Mouse (Mus musculus): ENCODE measurements at regions not wholly inside any gene's neighbourhood (a gene's known extent, or its start where the extent isn't known, plus 50 kb on each side); places are given as distances from the start of the nearest gene placed in this dataset.

GRCm38 (mm10) chr10:44939403-44939802 is 127.6 kb upstream of the Prep start:
- DNase-seq: no peak

- no peak for DNase-seq
Observed at GRCm38 (mm10) chr10:44936976-44937500, 130.0 kb upstream of the Prep start.

GRCm38 (mm10) chr10:44930796-44931195 is 136.2 kb upstream of the Prep start:
- DNase-seq: no peak

GRCm38 (mm10) chr10:44913751-44914388 is 153.1 kb upstream of the Prep start:
- DNase-seq: no peak

GRCm38 (mm10) chr10:44904520-44904919 is 162.5 kb upstream of the Prep start:
- DNase-seq: no peak

GRCm38 (mm10) chr10:44901203-44901602 is 165.8 kb upstream of the Prep start:
- no peak for DNase-seq

- no peak for DNase-seq
Observed at GRCm38 (mm10) chr10:44892124-44892523, 174.9 kb upstream of the Prep start.

- no peak for DNase-seq
Observed at GRCm38 (mm10) chr10:44887081-44887683, 179.8 kb upstream of the Prep start.

- DNase-seq: no peak
Observed at GRCm38 (mm10) chr10:44881967-44882366, 185.0 kb upstream of the Prep start.

GRCm38 (mm10) chr10:44877076-44877663 is 189.8 kb upstream of the Prep start:
- DNase-seq: no peak

- DNase-seq: no peak
Observed at GRCm38 (mm10) chr10:44873642-44874285, 193.2 kb upstream of the Prep start.

- no peak for DNase-seq
Observed at GRCm38 (mm10) chr10:44864191-44864747, 202.7 kb upstream of the Prep start.

GRCm38 (mm10) chr10:44862360-44862674 is 204.7 kb upstream of the Prep start:
- DNase-seq: no peak

GRCm38 (mm10) chr10:44861671-44862359 is 205.2 kb upstream of the Prep start:
- DNase-seq: no peak

- DNase-seq: no peak
Observed at GRCm38 (mm10) chr10:44857444-44857843, 209.6 kb upstream of the Prep start.

GRCm38 (mm10) chr10:44854109-44854508 is 212.9 kb upstream of the Prep start:
- no peak for DNase-seq

- DNase-seq: no peak
Observed at GRCm38 (mm10) chr10:44849016-44849415, 218.0 kb upstream of the Prep start.

- no peak for DNase-seq
Observed at GRCm38 (mm10) chr10:44846765-44847164, 220.2 kb upstream of the Prep start.

GRCm38 (mm10) chr10:44846149-44846548 is 220.9 kb upstream of the Prep start:
- no peak for DNase-seq

- DNase-seq: no peak
Observed at GRCm38 (mm10) chr10:44840449-44840848, 226.6 kb upstream of the Prep start.

GRCm38 (mm10) chr10:44832455-44832854 is 234.5 kb upstream of the Prep start:
- no peak for DNase-seq

GRCm38 (mm10) chr10:44826271-44826670 is 240.7 kb upstream of the Prep start:
- DNase-seq: no peak

GRCm38 (mm10) chr10:44821666-44822065 is 245.3 kb upstream of the Prep start:
- no peak for DNase-seq

All from thymus, postnatal 36 days (tissue).